Mouse (Mus musculus) forebrain, embryonic 15.5 days (tissue): ENCODE results near the gene Glt1d1. TPM values are rescaled to one million over a fixed set of nuclear protein-coding genes. Genes with fewer than 3 reads are reported as not detected.

Source experiments
- ATAC-seq: fragments of 200-750 bp; cut with Nextera tagmentation; replicated peaks from 2 replicates; pipeline ENCODE4 v1.8.0; 2017; ENCODE audit warnings: mild to moderate bottlenecking, moderate TSS enrichment, moderate library complexity
- H3K27ac ChIP-seq: fragments of 300-500 bp; sonication (generic); replicated peaks from 2 replicates; pipeline ENCODE4 v1.5.1; 2015; ENCODE audit warnings: mild to moderate bottlenecking, inconsistent platforms
- H3K27me3 ChIP-seq: fragments of 300-500 bp; sonication (generic); 2 replicates; pipeline ENCODE4 v1.6.1; 2015; ENCODE audit warnings: inconsistent platforms
- H3K36me3 ChIP-seq: fragments of 300-500 bp; sonication (generic); 2 replicates; pipeline ENCODE4 v1.6.1; 2015; ENCODE audit warnings: mild to moderate bottlenecking, inconsistent platforms
- H3K4me1 ChIP-seq: fragments of 300-500 bp; sonication (generic); 2 replicates; pipeline ENCODE4 v1.6.1; 2015; ENCODE audit warnings: inconsistent platforms
- H3K4me2 ChIP-seq: fragments of 300-500 bp; sonication (generic); replicated peaks from 2 replicates; pipeline ENCODE4 v1.6.1; 2015; ENCODE audit warnings: mild to moderate bottlenecking, inconsistent platforms
- H3K4me3 ChIP-seq: fragments of 300-500 bp; sonication (generic); 2 replicates; pipeline ENCODE4 v1.5.1; 2015; ENCODE audit warnings: mild to moderate bottlenecking, inconsistent platforms
- H3K9ac ChIP-seq: fragments of 300-500 bp; sonication (generic); replicated peaks from 2 replicates; pipeline ENCODE4 v1.6.1; 2015; ENCODE audit warnings: mild to moderate bottlenecking, inconsistent platforms
- H3K9me3 ChIP-seq: fragments of 300-500 bp; sonication (generic); 2 replicates; pipeline ENCODE4 v1.6.1; 2016; ENCODE audit warnings: inconsistent platforms
- WGBS: fragments of 180-500 bp; shearing (Covaris S2); methylation state at CpG from one replicate; pipeline ENCODE4 v1.1.7; 2015; ENCODE audit warnings: mixed read lengths; 5-methylcytosine and 5-hydroxymethylcytosine counted together
- polyA plus RNA-seq: library from polyadenylated mRNA; unstranded; fragments of >200 nt; fragmentation: Nextera tagmentation; extraction: Ambion mirVana; gene quantifications from 2 replicates; pipeline ENCODE4 v1.2.1, GENCODE M21; 2015

Glt1d1 gene
- polyA plus RNA-seq, 1 experiment from 2014 or later, result 1.4 TPM

- no peaks in the 10 kb centered on the region for H3K27me3 ChIP-seq
- 83% methylated on average over 4 of the region's 4 CpGs for WGBS
- H3K4me3 ChIP-seq, result no peak overlapping the region
- no peak overlapping the region for H3K4me2 ChIP-seq
- H3K9ac ChIP-seq, result no peak overlapping the region
- H3K27ac ChIP-seq, result no peak overlapping the region
- no peak for ATAC-seq
- no peaks in the 10 kb centered on the region for H3K9me3 ChIP-seq
- H3K4me1 ChIP-seq, result no peaks in the 10 kb centered on the region
- H3K36me3 ChIP-seq, result no peaks in the 10 kb centered on the region
These were observed 5.6 kb downstream of the Glt1d1 start for GRCm38 (mm10) chr5:127637622-127638021.

- H3K4me2 ChIP-seq, result no peak overlapping the region
- no peaks in the 10 kb centered on the region for H3K4me1 ChIP-seq
- H3K36me3 ChIP-seq, result no peaks in the 10 kb centered on the region
- H3K9me3 ChIP-seq, result no peaks in the 10 kb centered on the region
- H3K27ac ChIP-seq, result no peak overlapping the region
- no peaks in the 10 kb centered on the region for H3K27me3 ChIP-seq
- H3K9ac ChIP-seq, result no peak overlapping the region
- 94% methylated on average over 2 of the region's 2 CpGs for WGBS
- H3K4me3 ChIP-seq, result no peak overlapping the region
- no peak for ATAC-seq
These were observed 6.1 kb downstream of the Glt1d1 start for GRCm38 (mm10) chr5:127638177-127638576.

- Histone ChIP-seq H3K4me1 (no peaks in the 10 kb centered on the region), H3K27ac (no peak overlapping the region), H3K9ac (no peak overlapping the region), H3K9me3 (no peaks in the 10 kb centered on the region), H3K4me3 (no peak overlapping the region), H3K4me2 (no peak overlapping the region), H3K27me3 (no peaks in the 10 kb centered on the region), H3K36me3 (no peaks in the 10 kb centered on the region)
- ATAC-seq, result no peak
- WGBS, result 82% methylated on average over 6 of the region's 6 CpGs
These were observed 7.1 kb downstream of the Glt1d1 start for GRCm38 (mm10) chr5:127639067-127639605.

- Histone ChIP-seq H3K36me3 (no peaks in the 10 kb centered on the region), H3K4me3 (no peak overlapping the region), H3K27me3 (no peaks in the 10 kb centered on the region), H3K9me3 (no peaks in the 10 kb centered on the region), H3K27ac (no peak overlapping the region), H3K9ac (no peak overlapping the region), H3K4me2 (no peak overlapping the region), H3K4me1 (no peaks in the 10 kb centered on the region)
- ATAC-seq, result no peak
- WGBS, result 92% methylated on average over 13 of the region's 13 CpGs
These were observed 7.6 kb downstream of the Glt1d1 start for GRCm38 (mm10) chr5:127639635-127640034.

GRCm38 (mm10) chr5:127640359-127640758 lies 8.3 kb downstream of the Glt1d1 start:
- H3K9me3 ChIP-seq, result no peaks in the 10 kb centered on the region
- ATAC-seq, result no peak

GRCm38 (mm10) chr5:127641185-127641958 lies 9.3 kb downstream of the Glt1d1 start:
- H3K9me3 ChIP-seq, result no peaks in the 10 kb centered on the region
- H3K4me1 ChIP-seq, result no peaks in the 10 kb centered on the region
- no peak overlapping the region for H3K4me3 ChIP-seq
- H3K27ac ChIP-seq, result no peak overlapping the region
- no peak for ATAC-seq
- H3K4me2 ChIP-seq, result no peak overlapping the region
- no peak overlapping the region for H3K9ac ChIP-seq
- 93% methylated on average over 15 of the region's 15 CpGs for WGBS
- H3K27me3 ChIP-seq, result no peaks in the 10 kb centered on the region
- H3K36me3 ChIP-seq, result no peaks in the 10 kb centered on the region

More at GRCm38 (mm10) chr5:127640359-127640758, 8.3 kb downstream of the Glt1d1 start:
- Histone ChIP-seq H3K27me3 (no peaks in the 10 kb centered on the region), H3K4me3 (no peak overlapping the region), H3K9ac (no peak overlapping the region), H3K4me2 (no peak overlapping the region), H3K36me3 (no peaks in the 10 kb centered on the region), H3K27ac (no peak overlapping the region), H3K4me1 (no peaks in the 10 kb centered on the region)
- 92% methylated on average over 3 of the region's 3 CpGs for WGBS

- no peaks in the 10 kb centered on the region for H3K9me3 ChIP-seq
- no peak overlapping the region for H3K4me2 ChIP-seq
- no peak overlapping the region for H3K4me3 ChIP-seq
- 78% methylated on average over 6 of the region's 6 CpGs for WGBS
- no peaks in the 10 kb centered on the region for H3K4me1 ChIP-seq
- no peaks in the 10 kb centered on the region for H3K27me3 ChIP-seq
- no peaks in the 10 kb centered on the region for H3K36me3 ChIP-seq
- H3K27ac ChIP-seq, result no peak overlapping the region
- ATAC-seq, result no peak
- no peak overlapping the region for H3K9ac ChIP-seq
These were observed 16.0 kb downstream of the Glt1d1 start for GRCm38 (mm10) chr5:127648046-127648445.

GRCm38 (mm10) chr5:127649077-127649476 lies 17.0 kb downstream of the Glt1d1 start:
- Histone ChIP-seq H3K36me3 (no peaks in the 10 kb centered on the region), H3K4me2 (no peak overlapping the region), H3K27me3 (no peaks in the 10 kb centered on the region), H3K9me3 (no peaks in the 10 kb centered on the region), H3K9ac (no peak overlapping the region), H3K4me3 (no peak overlapping the region), H3K27ac (no peak overlapping the region), H3K4me1 (no peaks in the 10 kb centered on the region)
- ATAC-seq, result no peak

GRCm38 (mm10) chr5:127658257-127658656 lies 26.2 kb downstream of the Glt1d1 start:
- Histone ChIP-seq H3K27ac (no peak overlapping the region), H3K4me2 (no peak overlapping the region), H3K9me3 (no peaks in the 10 kb centered on the region), H3K4me3 (no peak overlapping the region), H3K9ac (no peak overlapping the region), H3K27me3 (no peaks in the 10 kb centered on the region), H3K36me3 (peaks cover 5% of the 10 kb centered on the region), H3K4me1 (no peaks in the 10 kb centered on the region)
- ATAC-seq, result no peak
- WGBS, result 88% methylated on average over 2 of the region's 2 CpGs

- ATAC-seq, result no peak
- 93% methylated on average over 3 of the region's 3 CpGs for WGBS
These were observed 27.2 kb downstream of the Glt1d1 start for GRCm38 (mm10) chr5:127659312-127659711.

GRCm38 (mm10) chr5:127660267-127660666 lies 28.2 kb downstream of the Glt1d1 start:
- H3K9me3 ChIP-seq, result no peaks in the 10 kb centered on the region
- H3K36me3 ChIP-seq, result peaks cover 5% of the 10 kb centered on the region
- no peaks in the 10 kb centered on the region for H3K27me3 ChIP-seq
- no peak overlapping the region for H3K27ac ChIP-seq
- no peak for ATAC-seq
- H3K4me2 ChIP-seq, result no peak overlapping the region
- H3K9ac ChIP-seq, result no peak overlapping the region
- WGBS, result 52% methylated on average over 5 of the region's 5 CpGs
- no peaks in the 10 kb centered on the region for H3K4me1 ChIP-seq
- no peak overlapping the region for H3K4me3 ChIP-seq

More at GRCm38 (mm10) chr5:127659312-127659711, 27.2 kb downstream of the Glt1d1 start:
- Histone ChIP-seq H3K27ac (no peak overlapping the region), H3K27me3 (no peaks in the 10 kb centered on the region), H3K4me3 (no peak overlapping the region), H3K4me2 (no peak overlapping the region), H3K9me3 (no peaks in the 10 kb centered on the region), H3K36me3 (peaks cover 5% of the 10 kb centered on the region), H3K4me1 (no peaks in the 10 kb centered on the region), H3K9ac (no peak overlapping the region)

GRCm38 (mm10) chr5:127660979-127661378 lies 28.9 kb downstream of the Glt1d1 start:
- H3K9me3 ChIP-seq, result no peaks in the 10 kb centered on the region
- ATAC-seq, result no peak
- H3K4me2 ChIP-seq, result no peak overlapping the region
- WGBS, result 88% methylated on average over 5 of the region's 5 CpGs
- H3K9ac ChIP-seq, result no peak overlapping the region
- H3K27me3 ChIP-seq, result no peaks in the 10 kb centered on the region
- H3K27ac ChIP-seq, result no peak overlapping the region
- no peak overlapping the region for H3K4me3 ChIP-seq
- peaks cover 5% of the 10 kb centered on the region for H3K36me3 ChIP-seq
- H3K4me1 ChIP-seq, result no peaks in the 10 kb centered on the region

GRCm38 (mm10) chr5:127673913-127674312 lies 41.9 kb downstream of the Glt1d1 start:
- H3K36me3 ChIP-seq, result no peaks in the 10 kb centered on the region
- no peak overlapping the region for H3K4me3 ChIP-seq
- no peak overlapping the region for H3K27ac ChIP-seq
- no peaks in the 10 kb centered on the region for H3K4me1 ChIP-seq
- no peaks in the 10 kb centered on the region for H3K27me3 ChIP-seq
- 95% methylated on average over 8 of the region's 8 CpGs for WGBS
- ATAC-seq, result no peak
- no peak overlapping the region for H3K9ac ChIP-seq
- no peak overlapping the region for H3K4me2 ChIP-seq
- H3K9me3 ChIP-seq, result no peaks in the 10 kb centered on the region
